Mouse (Mus musculus): ENCODE measurements at regions not wholly inside any gene's neighbourhood (a gene's known extent, or its start where the extent isn't known, plus 50 kb on each side); places are given as distances from the start of the nearest gene placed in this dataset.

DNA sequence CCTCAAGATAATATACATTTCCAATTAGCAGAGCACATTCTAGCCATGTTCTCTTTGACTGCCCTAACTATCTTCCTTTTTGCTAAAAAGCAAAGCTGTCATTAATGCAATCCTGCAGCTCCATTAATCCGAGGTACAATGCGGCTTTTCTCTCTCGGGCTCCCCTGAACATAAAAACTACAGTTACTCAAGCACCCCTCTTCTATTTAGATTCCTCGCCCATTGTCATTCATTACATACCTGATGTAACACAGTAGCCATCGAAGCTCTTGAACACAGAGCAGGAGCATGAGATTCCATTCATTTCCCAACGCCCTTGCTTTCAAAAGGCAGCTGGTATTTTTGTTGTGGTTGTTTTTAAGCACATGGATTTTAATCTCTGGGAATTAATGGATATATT is 387.2 kb downstream of the Sorl1 start:
- WGBS (ENCODE audit: insufficient replicate concordance) = 33% methylated on average over 6 of the region's 6 CpGs
- ATAC-seq (no peak), DNase-seq (no peak)
- Histone ChIP-seq H3K4me2 (ENCODE audit: low read depth, low read length) (no peak overlapping the region), H3K4me1 (ENCODE audit: insufficient read depth) (no peaks in the 10 kb centered on the region), H3K36me3 (replicated peaks; ENCODE audit: insufficient read depth, low read length) (no peaks in the 10 kb centered on the region), H3K9me3 (ENCODE audit: low read length) (no peaks in the 10 kb centered on the region), H3K4me3 (ENCODE audit: low read depth, low read length) (no peak overlapping the region), H3K27me3 (ENCODE audit: insufficient read depth, low read length) (0 out of 2 replicates have a peak, but pooled peaks cover 5% of the 10 kb centered on the region), H3K27ac (ENCODE audit: low read depth) (no peak overlapping the region), H3K9ac (replicated peaks) (no peak overlapping the region)
- TF ChIP-seq EP300 (IDR thresholded peaks at IDR 0.05; ENCODE audit: low read depth) = no peak
- no peak for TF ChIP-seq CTCF (IDR thresholded peaks at IDR 0.05; ENCODE audit: low read depth)

DNA sequence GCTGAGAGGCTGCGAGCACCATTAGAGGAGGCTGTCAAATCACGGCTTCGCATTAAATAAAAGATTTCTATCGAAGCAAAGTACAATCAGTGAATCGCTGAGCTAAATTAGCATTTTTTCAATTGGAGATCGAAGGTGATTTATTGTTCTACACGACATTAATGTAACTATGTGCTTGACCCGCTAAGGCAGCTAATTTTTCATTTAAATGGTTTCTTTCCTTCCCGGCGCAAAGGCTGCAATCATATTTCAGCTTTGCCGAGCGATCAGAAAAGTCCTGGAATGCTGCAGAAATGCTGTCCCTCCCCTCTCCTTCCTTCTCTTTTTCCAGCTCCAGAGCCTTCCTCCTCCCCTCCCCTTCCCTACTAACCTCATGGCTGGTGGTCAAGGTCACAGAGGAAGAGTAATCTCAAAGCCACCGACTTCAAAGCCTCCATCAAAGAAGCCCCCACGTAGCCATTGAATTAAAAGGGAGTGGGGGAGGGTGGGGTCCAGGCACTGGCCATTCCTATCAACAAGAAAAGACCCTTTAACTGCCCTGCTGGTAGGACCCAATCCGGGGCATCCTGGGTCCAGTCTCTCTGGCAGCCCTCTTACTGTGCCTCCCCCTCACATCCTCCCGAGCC is 387.8 kb downstream of the Sorl1 start:
- DNase-seq (no peak), ATAC-seq (no peak)
- Histone ChIP-seq H3K27ac (ENCODE audit: low read depth) (no peak overlapping the region), H3K4me3 (ENCODE audit: low read depth, low read length) (peak overlapping the region; percentile 27), H3K9ac (replicated peaks) (peak overlapping the region; percentile 30; the same call in 1 of the 2 replicates), H3K9me3 (ENCODE audit: low read length) (no peaks in the 10 kb centered on the region), H3K4me1 (ENCODE audit: insufficient read depth) (no peaks in the 10 kb centered on the region), H3K27me3 (ENCODE audit: insufficient read depth, low read length) (0 out of 2 replicates have a peak, but pooled peaks cover 5% of the 10 kb centered on the region), H3K36me3 (replicated peaks; ENCODE audit: insufficient read depth, low read length) (no peaks in the 10 kb centered on the region), H3K4me2 (ENCODE audit: low read depth, low read length) (peak overlapping the region; percentile 67)
- WGBS (ENCODE audit: insufficient replicate concordance) = 6% methylated on average over 16 of the region's 16 CpGs
- TF ChIP-seq EP300 (IDR thresholded peaks at IDR 0.05; ENCODE audit: low read depth) = no peak

DNA sequence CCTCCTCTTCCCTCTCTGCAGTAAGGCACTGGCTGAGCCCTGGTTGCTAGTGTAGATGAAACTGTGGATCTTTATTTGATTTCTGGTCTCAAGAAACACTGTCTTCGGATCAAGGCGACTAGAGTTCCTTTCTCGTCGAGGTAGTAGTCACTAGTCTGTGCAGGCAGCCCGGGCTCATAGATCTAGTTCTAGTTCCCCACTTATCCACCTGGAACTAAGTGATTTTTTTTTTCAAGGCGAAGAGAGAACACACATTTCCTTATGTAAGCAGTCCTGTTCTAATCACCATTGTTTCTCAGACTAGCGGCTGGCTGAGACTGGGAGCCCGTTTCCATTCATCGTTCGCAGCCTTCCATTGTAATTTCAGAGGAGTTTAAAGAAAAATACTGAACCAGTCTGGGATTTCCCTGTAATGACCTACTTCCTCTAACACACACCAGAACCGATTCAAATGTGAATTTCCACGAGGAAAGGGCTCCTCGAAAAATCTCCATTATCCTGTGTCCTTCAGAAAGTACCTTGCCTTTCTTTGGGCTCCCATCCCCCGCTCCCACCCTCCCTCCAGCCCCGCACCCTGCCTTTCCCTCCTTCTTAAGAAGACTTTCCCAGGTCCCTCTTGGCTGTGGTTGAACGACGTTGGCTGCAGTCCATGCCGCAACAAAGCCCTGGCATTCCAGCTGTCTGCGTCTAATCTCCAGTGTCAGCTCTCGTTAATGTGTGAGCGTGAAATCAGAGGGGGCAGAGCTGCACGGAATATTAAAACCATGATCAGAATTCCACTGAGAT is 388.5 kb downstream of the Sorl1 start:
- ATAC-seq = no peak
- H3K9me3 ChIP-seq (ENCODE audit: low read length) = no peaks in the 10 kb centered on the region
- H3K36me3 ChIP-seq (replicated peaks; ENCODE audit: insufficient read depth, low read length) = no peaks in the 10 kb centered on the region
- 0 out of 2 replicates have a peak, but pooled peaks cover 5% of the 10 kb centered on the region for H3K27me3 ChIP-seq (ENCODE audit: insufficient read depth, low read length)
- H3K9ac ChIP-seq (replicated peaks) = peak overlapping the region; percentile 30; the same call in 1 of the 2 replicates
- DNase-seq = peak; percentile 19
- H3K4me3 ChIP-seq (ENCODE audit: low read depth, low read length) = peak overlapping the region; percentile 27
- H3K27ac ChIP-seq (ENCODE audit: low read depth) = no peak overlapping the region
- 3% methylated on average over 22 of the region's 22 CpGs for WGBS (ENCODE audit: insufficient replicate concordance)
- H3K4me2 ChIP-seq (ENCODE audit: low read depth, low read length) = peak overlapping the region; percentile 67
- H3K4me1 ChIP-seq (ENCODE audit: insufficient read depth) = no peaks in the 10 kb centered on the region
- TF ChIP-seq EP300 (IDR thresholded peaks at IDR 0.05; ENCODE audit: low read depth) = no peak
- no peak for TF ChIP-seq CTCF (IDR thresholded peaks at IDR 0.05; ENCODE audit: low read depth)

GRCm38 (mm10) chr9:41734925-41735447 is 389.1 kb downstream of the Sorl1 start:
- Histone ChIP-seq H3K4me3 (ENCODE audit: low read depth, low read length) (no peak overlapping the region), H3K27ac (ENCODE audit: low read depth) (no peak overlapping the region), H3K4me1 (ENCODE audit: insufficient read depth) (no peaks in the 10 kb centered on the region)

GRCm38 (mm10) chr9:41721609-41722008 is 402.5 kb downstream of the Sorl1 start:
- no peak overlapping the region for H3K27ac ChIP-seq (ENCODE audit: low read depth)
- H3K4me2 ChIP-seq (ENCODE audit: low read depth, low read length) = no peak overlapping the region
- H3K9me3 ChIP-seq (ENCODE audit: low read length) = no peaks in the 10 kb centered on the region
- no peaks in the 10 kb centered on the region for H3K36me3 ChIP-seq (replicated peaks; ENCODE audit: insufficient read depth, low read length)
- no peak overlapping the region for H3K9ac ChIP-seq (replicated peaks)
- H3K4me3 ChIP-seq (ENCODE audit: low read depth, low read length) = no peak overlapping the region
- no peaks in the 10 kb centered on the region for H3K27me3 ChIP-seq (ENCODE audit: insufficient read depth, low read length)
- DNase-seq = peak; percentile 15
- H3K4me1 ChIP-seq (ENCODE audit: insufficient read depth) = no peaks in the 10 kb centered on the region
- TF ChIP-seq CTCF (IDR thresholded peaks at IDR 0.05; ENCODE audit: low read depth) (no peak), EP300 (IDR thresholded peaks at IDR 0.05; ENCODE audit: low read depth) (no peak)
- ATAC-seq = peak; percentile 45; the same call in 1 of the 2 replicates
- WGBS (ENCODE audit: insufficient replicate concordance) = 49% methylated on average over 4 of the region's 4 CpGs

More at GRCm38 (mm10) chr9:41734925-41735447, 389.1 kb downstream of the Sorl1 start:
- WGBS (ENCODE audit: insufficient replicate concordance) = 28% methylated on average over 8 of the region's 8 CpGs
- 0 out of 2 replicates have a peak, but pooled peaks cover 5% of the 10 kb centered on the region for H3K27me3 ChIP-seq (ENCODE audit: insufficient read depth, low read length)
- TF ChIP-seq CTCF (IDR thresholded peaks at IDR 0.05; ENCODE audit: low read depth) (no peak), EP300 (IDR thresholded peaks at IDR 0.05; ENCODE audit: low read depth) (no peak)
- H3K9ac ChIP-seq (replicated peaks) = no peak overlapping the region
- H3K4me2 ChIP-seq (ENCODE audit: low read depth, low read length) = peak overlapping the region; percentile 67; the same call in 1 of the 2 replicates
- H3K36me3 ChIP-seq (replicated peaks; ENCODE audit: insufficient read depth, low read length) = no peaks in the 10 kb centered on the region
- DNase-seq = no peak
- no peaks in the 10 kb centered on the region for H3K9me3 ChIP-seq (ENCODE audit: low read length)
- no peak for ATAC-seq

GRCm38 (mm10) chr9:41715231-41715630 is 408.9 kb downstream of the Sorl1 start:
- TF ChIP-seq EP300 (IDR thresholded peaks at IDR 0.05; ENCODE audit: low read depth) = no peak
- TF ChIP-seq CTCF (IDR thresholded peaks at IDR 0.05; ENCODE audit: low read depth) = no peak
- no peaks in the 10 kb centered on the region for H3K36me3 ChIP-seq (replicated peaks; ENCODE audit: insufficient read depth, low read length)
- H3K4me2 ChIP-seq (ENCODE audit: low read depth, low read length) = no peak overlapping the region
- H3K9ac ChIP-seq (replicated peaks) = no peak overlapping the region
- no peak overlapping the region for H3K4me3 ChIP-seq (ENCODE audit: low read depth, low read length)
- ATAC-seq = no peak
- H3K4me1 ChIP-seq (ENCODE audit: insufficient read depth) = no peaks in the 10 kb centered on the region
- no peak overlapping the region for H3K27ac ChIP-seq (ENCODE audit: low read depth)
- DNase-seq = no peak
- no peaks in the 10 kb centered on the region for H3K9me3 ChIP-seq (ENCODE audit: low read length)
- H3K27me3 ChIP-seq (ENCODE audit: insufficient read depth, low read length) = no peaks in the 10 kb centered on the region
